Mouse (Mus musculus): Measurements from ENCODE around the gene Zbtb17. TPM values are rescaled to one million over a fixed set of nuclear protein-coding genes. Genes with fewer than 3 reads are reported as not detected.

Gene Zbtb17
- polyA plus RNA-seq, 1 experiment: 47.0 TPM

GRCm38 (mm10) chr4:141406516-141407299, 37.7 kb upstream of the Zbtb17 start:
- Histone ChIP-seq H3K27me3 (ENCODE audit: control insufficient read depth, insufficient read depth, low read length) (no peaks in the 10 kb centered on the region), H3K4me1 (ENCODE audit: control insufficient read depth, insufficient read depth, insufficient read length, low read length) (peaks cover 13% of the 10 kb centered on the region), H3K36me3 (ENCODE audit: control insufficient read depth, insufficient read depth, low read length) (no peaks in the 10 kb centered on the region), H3K4me3 (ENCODE audit: low read depth, low read length) (no peak overlapping the region), H3K27ac (ENCODE audit: insufficient read depth, low read depth, low read length) (peak overlapping the region; percentile 10; the same call in 1 of the 2 replicates)
- WGBS: 43% methylated on average over 14 of the region's 14 CpGs
- TF ChIP-seq CTCF (IDR thresholded peaks at IDR 0.05; ENCODE audit: extremely low read depth, insufficient read length, insufficient replicate concordance, low read depth, low read length) (peak; percentile 61; the same call in 1 of the 2 replicates), POLR2A (IDR thresholded peaks at IDR 0.05; ENCODE audit: low read depth, low read length) (no peak)

DNA sequence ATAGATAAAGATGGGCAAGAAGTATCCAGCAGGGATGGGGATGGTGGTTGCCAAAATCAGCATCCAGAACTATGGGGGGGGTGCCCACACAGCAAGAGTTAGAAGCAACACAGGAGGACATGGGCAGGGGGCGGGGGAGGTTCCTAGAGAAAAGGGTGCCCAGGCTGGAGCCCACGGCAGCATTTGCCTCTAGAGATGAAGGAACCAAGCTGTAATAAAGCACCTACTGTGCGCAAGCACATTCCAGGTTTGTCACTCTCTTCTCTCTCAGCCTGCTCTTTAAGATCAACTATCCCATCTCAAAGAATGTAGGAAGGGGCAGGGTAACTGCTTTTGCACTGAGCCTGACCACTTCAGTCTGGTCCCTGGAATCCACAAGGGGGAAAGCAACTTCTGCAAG, 35.9 kb upstream of the Zbtb17 start:
- Histone ChIP-seq H3K36me3 (ENCODE audit: control insufficient read depth, insufficient read depth, low read length) (no peaks in the 10 kb centered on the region), H3K27ac (ENCODE audit: insufficient read depth, low read depth, low read length) (no peak overlapping the region), H3K4me1 (ENCODE audit: control insufficient read depth, insufficient read depth, insufficient read length, low read length) (peaks cover 13% of the 10 kb centered on the region), H3K27me3 (ENCODE audit: control insufficient read depth, insufficient read depth, low read length) (no peaks in the 10 kb centered on the region), H3K4me3 (ENCODE audit: low read depth, low read length) (no peak overlapping the region)
- TF ChIP-seq POLR2A (IDR thresholded peaks at IDR 0.05; ENCODE audit: low read depth, low read length) (no peak), CTCF (IDR thresholded peaks at IDR 0.05; ENCODE audit: extremely low read depth, insufficient read length, insufficient replicate concordance, low read depth, low read length) (no peak)
- WGBS: 93% methylated on average over 3 of the region's 3 CpGs

GRCm38 (mm10) chr4:141411430-141411992, 32.9 kb upstream of the Zbtb17 start:
- 32% methylated on average over 22 of the region's 22 CpGs for WGBS
- H3K27ac ChIP-seq (ENCODE audit: insufficient read depth, low read depth, low read length): no peak overlapping the region
- H3K36me3 ChIP-seq (ENCODE audit: control insufficient read depth, insufficient read depth, low read length): no peaks in the 10 kb centered on the region
- H3K27me3 ChIP-seq (ENCODE audit: control insufficient read depth, insufficient read depth, low read length): no peaks in the 10 kb centered on the region
- H3K4me3 ChIP-seq (ENCODE audit: low read depth, low read length): no peak overlapping the region
- no peak for TF ChIP-seq CTCF (IDR thresholded peaks at IDR 0.05; ENCODE audit: extremely low read depth, insufficient read length, insufficient replicate concordance, low read depth, low read length)
- TF ChIP-seq POLR2A (IDR thresholded peaks at IDR 0.05; ENCODE audit: low read depth, low read length): no peak
- H3K4me1 ChIP-seq (ENCODE audit: control insufficient read depth, insufficient read depth, insufficient read length, low read length): peaks cover 4% of the 10 kb centered on the region; the same call in 1 of the 2 replicates

GRCm38 (mm10) chr4:141415924-141416323, 28.5 kb upstream of the Zbtb17 start, which contains the start of gene Clcnkb:
Gene Clcnkb, minus strand, starts transcription at chr4:141416014.
- Histone ChIP-seq H3K27ac (ENCODE audit: insufficient read depth, low read depth, low read length) (no peak within 1 kb of the TSS), H3K27me3 (ENCODE audit: control insufficient read depth, insufficient read depth, low read length) (no peaks in the 10 kb centered on the region), H3K4me3 (ENCODE audit: low read depth, low read length) (no peak within 1 kb of the TSS), H3K4me1 (ENCODE audit: control insufficient read depth, insufficient read depth, insufficient read length, low read length) (peaks cover 4% of the 10 kb centered on the region; the same call in 1 of the 2 replicates), H3K36me3 (ENCODE audit: control insufficient read depth, insufficient read depth, low read length) (no peaks in the 10 kb centered on the region)
- 50% methylated on average over 7 of the region's 7 CpGs for WGBS
- TF ChIP-seq POLR2A (IDR thresholded peaks at IDR 0.05; ENCODE audit: low read depth, low read length) (no peak), CTCF (IDR thresholded peaks at IDR 0.05; ENCODE audit: extremely low read depth, insufficient read length, insufficient replicate concordance, low read depth, low read length) (no peak)

GRCm38 (mm10) chr4:141419398-141420191, 24.9 kb upstream of the Zbtb17 start:
- no peak overlapping the region for H3K27ac ChIP-seq (ENCODE audit: insufficient read depth, low read depth, low read length)
- 71% methylated on average over 27 of the region's 27 CpGs for WGBS
- no peak overlapping the region for H3K4me3 ChIP-seq (ENCODE audit: low read depth, low read length)
- no peaks in the 10 kb centered on the region for H3K36me3 ChIP-seq (ENCODE audit: control insufficient read depth, insufficient read depth, low read length)
- no peak for TF ChIP-seq CTCF (IDR thresholded peaks at IDR 0.05; ENCODE audit: extremely low read depth, insufficient read length, insufficient replicate concordance, low read depth, low read length)
- no peak for TF ChIP-seq POLR2A (IDR thresholded peaks at IDR 0.05; ENCODE audit: low read depth, low read length)
- no peaks in the 10 kb centered on the region for H3K27me3 ChIP-seq (ENCODE audit: control insufficient read depth, insufficient read depth, low read length)
- H3K4me1 ChIP-seq (ENCODE audit: control insufficient read depth, insufficient read depth, insufficient read length, low read length): peaks cover 11% of the 10 kb centered on the region

DNA sequence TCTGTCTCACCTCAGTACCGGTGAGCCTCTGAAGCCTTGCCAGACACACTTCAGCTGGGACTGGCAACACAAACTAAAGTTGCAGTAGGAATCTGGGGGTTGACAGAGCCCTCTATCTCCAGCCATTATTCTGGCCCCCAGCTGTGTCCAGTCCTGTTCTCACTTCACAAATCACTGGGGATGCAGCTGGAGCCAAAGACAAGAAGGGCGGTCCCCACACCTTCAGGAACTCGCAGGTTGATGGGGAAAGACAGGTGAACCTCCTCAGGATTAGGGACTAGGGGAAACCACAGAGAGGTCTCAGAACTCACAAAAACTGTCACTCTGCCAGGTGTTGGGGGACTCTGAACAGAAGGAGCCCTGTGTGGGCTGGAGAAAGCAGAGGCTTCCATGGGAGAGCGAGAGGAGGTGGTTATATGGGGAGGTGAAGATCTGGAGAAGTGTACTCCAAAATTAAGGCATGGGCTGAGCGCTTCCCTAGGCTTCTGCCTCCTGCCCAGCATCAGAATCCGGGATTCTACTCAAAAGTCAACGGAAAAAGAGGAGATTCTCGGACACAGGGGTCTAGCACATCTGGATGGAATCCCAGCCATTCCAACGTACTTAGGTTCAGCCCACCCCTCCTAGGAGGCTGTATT, 24.1 kb upstream of the Zbtb17 start, which contains the start of gene Hspb7:
Gene Hspb7 (plus strand): TSS at position 588 of the 638 bp plus-strand sequence.
- Histone ChIP-seq H3K27ac (ENCODE audit: insufficient read depth, low read depth, low read length) (peak within 1 kb of the TSS; percentile 49), H3K4me3 (ENCODE audit: low read depth, low read length) (peak within 1 kb of the TSS; percentile 46), H3K36me3 (ENCODE audit: control insufficient read depth, insufficient read depth, low read length) (no peaks in the 10 kb centered on the region), H3K4me1 (ENCODE audit: control insufficient read depth, insufficient read depth, insufficient read length, low read length) (peaks cover 11% of the 10 kb centered on the region), H3K27me3 (ENCODE audit: control insufficient read depth, insufficient read depth, low read length) (peaks cover 3% of the 10 kb centered on the region; the same call in 1 of the 2 replicates)
- TF ChIP-seq POLR2A (IDR thresholded peaks at IDR 0.05; ENCODE audit: low read depth, low read length) (no peak), CTCF (IDR thresholded peaks at IDR 0.05; ENCODE audit: extremely low read depth, insufficient read length, insufficient replicate concordance, low read depth, low read length) (no peak)
- WGBS: 60% methylated on average over 9 of the region's 9 CpGs

Measured in small intestine, adult 2 months (tissue).